Mouse (Mus musculus) midbrain, postnatal 0 days (tissue): Measurements from ENCODE around the gene Unc45a. TPM values are rescaled to one million over a fixed set of nuclear protein-coding genes. Genes with fewer than 3 reads are reported as not detected.
A peak's percentile ranks its signal among the peaks of the same experiment; 100 is the strongest.

Experiments used
- ATAC-seq: fragments of 200-750 bp; cut with Nextera tagmentation; 2 replicates; pipeline ENCODE4 v1.8.0; 2017; ENCODE audit warnings: moderate number of reproducible peaks, mild to moderate bottlenecking, moderate TSS enrichment, moderate library complexity; ENCODE audit not compliant: low FRiP score
- DNase-seq: peaks from one replicate; pipeline ENCODE4 v3.0.0-alpha.2; 2015; ENCODE audit warnings: low spot score
- H3K27ac ChIP-seq: fragments of 300-500 bp; sonication (generic); 2 replicates; pipeline ENCODE4 v1.5.1; 2014; ENCODE audit warnings: low read depth, mild to moderate bottlenecking, low read length, mixed read lengths
- H3K27me3 ChIP-seq: fragments of 300-500 bp; sonication (generic); 2 replicates; pipeline ENCODE4 v1.6.1; 2014; ENCODE audit warnings: low read length, control low read depth, mixed read lengths; ENCODE audit not compliant: insufficient read depth
- H3K36me3 ChIP-seq: fragments of 300-500 bp; sonication (generic); 2 replicates; pipeline ENCODE4 v1.6.1; 2014; ENCODE audit warnings: low read length, control low read depth, mixed read lengths; ENCODE audit not compliant: insufficient read depth
- H3K4me1 ChIP-seq: fragments of 300-500 bp; sonication (generic); 2 replicates; pipeline ENCODE4 v1.6.1; 2014; ENCODE audit warnings: mild to moderate bottlenecking, control low read depth, antibody characterized with exemption, low read length, mixed read lengths; ENCODE audit not compliant: insufficient read depth
- H3K4me2 ChIP-seq: fragments of 300-500 bp; sonication (generic); 2 replicates; pipeline ENCODE4 v1.6.1; 2014; ENCODE audit warnings: low read depth, mild to moderate bottlenecking, low read length, mixed read lengths; ENCODE audit not compliant: poor library complexity, severe bottlenecking
- H3K4me3 ChIP-seq: fragments of 300-500 bp; sonication (generic); 2 replicates; pipeline ENCODE4 v1.5.1; 2014; ENCODE audit warnings: low read depth, mild to moderate bottlenecking, low read length, moderate library complexity
- H3K9ac ChIP-seq: fragments of 300-500 bp; sonication (generic); replicated peaks from 2 replicates; pipeline ENCODE4 v1.6.1; 2014; ENCODE audit warnings: mild to moderate bottlenecking, low read length, moderate library complexity, mixed read lengths; ENCODE audit not compliant: poor library complexity, severe bottlenecking
- H3K9me3 ChIP-seq: fragments of 300-500 bp; sonication (generic); 2 replicates; pipeline ENCODE4 v1.6.1; 2016; ENCODE audit warnings: low read length, control low read depth
- CTCF ChIP-seq: IDR thresholded peaks from 2 replicates; pipeline ENCODE4 v1.5.1; 2016; ENCODE audit warnings: antibody characterized with exemption, mild to moderate bottlenecking
- WGBS: fragments of 180-500 bp; shearing (Covaris S2); extraction: QIAGEN DNeasy Blood & Tissue Kit; methylation state at CpG from one replicate; pipeline ENCODE4 v1.1.7; 2014; 5-methylcytosine and 5-hydroxymethylcytosine counted together
- polyA plus RNA-seq: library from polyadenylated mRNA; unstranded; fragments of >200 nt; fragmentation: Nextera tagmentation; extraction: Ambion mirVana; gene quantifications from 2 replicates; pipeline ENCODE4 v1.2.1, GENCODE M21; 2015
- total RNA-seq: library from RNA; depleted of rRNA; stranded (reverse); fragments of >200 nt; gene quantifications from 2 replicates; pipeline ENCODE4 v1.2.3, GENCODE M21; 2014

Unc45a gene
- total and polyA plus RNA-seq, 2 experiments from 2014 or later, result 51.0 to 55.9 TPM

DNA sequence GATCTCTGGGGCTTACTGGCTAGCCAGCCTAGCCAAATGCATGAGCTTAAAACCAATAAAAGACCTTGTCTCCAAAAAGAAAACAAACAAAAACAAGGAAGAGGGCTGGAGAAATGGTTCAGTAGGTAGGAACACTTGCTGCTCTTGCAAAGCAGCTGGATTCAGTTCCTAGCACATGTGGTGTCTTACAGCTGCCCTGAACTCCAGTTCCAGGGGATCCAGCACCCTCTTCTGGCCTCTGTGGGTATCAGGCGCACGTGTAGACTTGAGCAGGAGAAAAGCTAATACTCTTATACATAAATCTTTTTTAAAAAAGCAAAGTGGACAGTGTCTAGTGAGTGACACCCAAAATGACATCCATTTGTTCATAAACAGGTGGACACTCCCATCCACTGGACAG lies 39.3 kb downstream of the Unc45a start:
- no peak overlapping the region for H3K27ac ChIP-seq

DNA sequence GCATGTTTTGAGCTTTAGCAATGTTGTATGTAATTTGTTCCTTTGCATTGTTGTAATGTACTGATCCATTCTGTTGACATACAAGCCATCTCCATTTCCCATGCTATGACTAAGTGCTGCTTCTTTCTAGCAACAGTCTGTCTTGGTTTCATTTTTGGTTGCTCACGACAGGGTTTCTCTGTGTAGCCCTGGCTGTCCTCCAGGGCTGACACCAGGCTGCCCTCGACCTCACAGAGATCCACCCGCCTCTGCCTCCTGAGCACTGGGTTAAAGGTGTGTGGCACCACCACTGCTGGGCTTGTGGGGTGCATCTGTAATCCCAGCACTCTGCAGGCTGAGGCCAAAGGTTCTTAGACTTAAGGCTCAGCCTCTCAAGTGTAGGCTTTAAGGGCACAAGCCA lies 41.2 kb downstream of the Unc45a start:
- H3K4me1 ChIP-seq, result no peaks in the 10 kb centered on the region
- WGBS, result 94% methylated on average over 3 of the region's 3 CpGs
- no peak overlapping the region for H3K4me2 ChIP-seq
- H3K27ac ChIP-seq, result no peak overlapping the region
- no peak for ATAC-seq
- no peaks in the 10 kb centered on the region for H3K27me3 ChIP-seq
- no peak for DNase-seq
- H3K9me3 ChIP-seq, result no peaks in the 10 kb centered on the region
- no peak overlapping the region for H3K4me3 ChIP-seq
- no peak overlapping the region for H3K9ac ChIP-seq
- no peak for TF ChIP-seq CTCF
- H3K36me3 ChIP-seq, result no peaks in the 10 kb centered on the region

More for the DNA sequence above, 39.3 kb downstream of the Unc45a start:
- DNase-seq (no peak), ATAC-seq (no peak)
- no peaks in the 10 kb centered on the region for H3K4me1 ChIP-seq
- H3K9me3 ChIP-seq, result no peaks in the 10 kb centered on the region
- no peak overlapping the region for H3K9ac ChIP-seq
- H3K4me3 ChIP-seq, result no peak overlapping the region
- 87% methylated on average over 2 of the region's 2 CpGs for WGBS
- no peaks in the 10 kb centered on the region for H3K36me3 ChIP-seq
- TF ChIP-seq CTCF, result 0 out of 2 replicates have a peak, but pooled peaks have one; percentile 14
- H3K27me3 ChIP-seq, result no peaks in the 10 kb centered on the region
- no peak overlapping the region for H3K4me2 ChIP-seq

DNA sequence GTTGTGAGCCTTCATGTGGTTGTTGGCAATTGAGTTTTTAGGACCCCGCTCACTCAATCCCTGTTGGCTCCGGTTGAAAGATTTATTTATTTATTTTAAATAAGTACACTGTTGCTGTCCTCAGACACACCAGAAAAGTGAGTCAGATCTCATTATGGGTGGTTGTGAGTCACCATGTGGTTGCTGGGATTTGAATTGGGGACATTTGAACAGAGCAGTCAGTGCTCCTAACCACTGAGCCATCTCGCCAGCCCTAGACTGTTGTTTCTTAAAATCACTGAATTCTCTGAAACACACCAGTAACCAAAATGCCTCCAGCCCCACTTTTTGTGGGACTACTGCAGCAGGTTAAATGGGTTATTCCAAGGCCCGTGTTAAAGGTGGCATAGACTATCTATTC lies 42.1 kb downstream of the Unc45a start:
- DNase-seq (no peak), ATAC-seq (no peak)
- WGBS, result 96% methylated on average over 4 of the region's 4 CpGs
- H3K9ac ChIP-seq, result no peak overlapping the region
- H3K27ac ChIP-seq, result no peak overlapping the region
- H3K4me2 ChIP-seq, result no peak overlapping the region
- no peaks in the 10 kb centered on the region for H3K4me1 ChIP-seq
- no peaks in the 10 kb centered on the region for H3K27me3 ChIP-seq
- no peaks in the 10 kb centered on the region for H3K36me3 ChIP-seq
- no peak for TF ChIP-seq CTCF
- H3K9me3 ChIP-seq, result no peaks in the 10 kb centered on the region
- no peak overlapping the region for H3K4me3 ChIP-seq

DNA sequence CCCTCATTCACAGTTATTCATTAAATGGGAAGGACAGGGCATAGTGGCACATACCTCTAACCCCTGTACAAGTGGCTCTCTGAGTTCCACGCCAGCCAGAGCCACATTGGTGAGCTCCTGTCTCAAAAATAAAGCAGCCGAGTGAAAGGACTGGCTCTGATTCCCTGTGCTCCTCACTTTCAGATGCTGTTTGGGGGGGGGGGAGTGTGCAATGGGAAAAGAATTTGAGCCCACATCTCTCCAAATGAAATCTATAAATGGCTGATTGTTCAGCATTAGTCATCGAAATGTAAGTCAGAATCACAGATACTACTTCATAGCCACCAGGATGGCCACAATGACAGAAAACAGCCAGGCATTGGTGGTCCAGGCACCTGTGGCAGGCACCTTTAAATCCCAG lies 43.8 kb downstream of the Unc45a start:
- Histone ChIP-seq H3K9me3 (no peaks in the 10 kb centered on the region), H3K36me3 (no peaks in the 10 kb centered on the region), H3K4me1 (no peaks in the 10 kb centered on the region), H3K4me3 (no peak overlapping the region), H3K4me2 (no peak overlapping the region), H3K27ac (no peak overlapping the region), H3K27me3 (no peaks in the 10 kb centered on the region), H3K9ac (no peak overlapping the region)
- DNase-seq, result no peak
- ATAC-seq, result no peak
- no peak for TF ChIP-seq CTCF
- 81% methylated on average over 3 of the region's 3 CpGs for WGBS

DNA sequence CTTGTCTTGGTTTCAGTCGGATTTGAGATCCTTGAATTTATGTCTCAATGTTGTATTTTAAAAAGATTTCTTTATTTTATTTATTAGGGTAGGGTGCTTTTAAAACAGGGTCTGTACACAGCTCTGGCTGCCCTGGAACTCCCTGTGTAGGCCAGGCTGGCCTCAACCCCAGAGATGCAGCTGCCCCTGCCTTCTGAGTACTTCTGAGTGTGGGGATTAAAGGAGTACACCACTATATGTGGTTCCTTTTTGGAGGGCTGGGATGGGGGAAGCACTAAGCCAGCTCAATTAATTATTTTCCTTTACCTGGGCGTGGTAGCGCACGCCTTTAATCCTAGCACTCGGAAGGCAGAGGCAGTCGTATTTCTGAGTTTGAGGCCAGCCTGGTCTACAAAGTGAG lies 44.3 kb downstream of the Unc45a start:
- no peaks in the 10 kb centered on the region for H3K27me3 ChIP-seq
- H3K9ac ChIP-seq, result no peak overlapping the region
- ATAC-seq (no peak), DNase-seq (no peak)
- 92% methylated on average over 6 of the region's 6 CpGs for whole genome bisulfite sequencing
- no peak overlapping the region for H3K27ac ChIP-seq
- no peak overlapping the region for H3K4me2 ChIP-seq
- no peak for TF ChIP-seq CTCF
- no peaks in the 10 kb centered on the region for H3K36me3 ChIP-seq
- H3K9me3 ChIP-seq, result no peaks in the 10 kb centered on the region
- no peaks in the 10 kb centered on the region for H3K4me1 ChIP-seq
- H3K4me3 ChIP-seq, result no peak overlapping the region

DNA sequence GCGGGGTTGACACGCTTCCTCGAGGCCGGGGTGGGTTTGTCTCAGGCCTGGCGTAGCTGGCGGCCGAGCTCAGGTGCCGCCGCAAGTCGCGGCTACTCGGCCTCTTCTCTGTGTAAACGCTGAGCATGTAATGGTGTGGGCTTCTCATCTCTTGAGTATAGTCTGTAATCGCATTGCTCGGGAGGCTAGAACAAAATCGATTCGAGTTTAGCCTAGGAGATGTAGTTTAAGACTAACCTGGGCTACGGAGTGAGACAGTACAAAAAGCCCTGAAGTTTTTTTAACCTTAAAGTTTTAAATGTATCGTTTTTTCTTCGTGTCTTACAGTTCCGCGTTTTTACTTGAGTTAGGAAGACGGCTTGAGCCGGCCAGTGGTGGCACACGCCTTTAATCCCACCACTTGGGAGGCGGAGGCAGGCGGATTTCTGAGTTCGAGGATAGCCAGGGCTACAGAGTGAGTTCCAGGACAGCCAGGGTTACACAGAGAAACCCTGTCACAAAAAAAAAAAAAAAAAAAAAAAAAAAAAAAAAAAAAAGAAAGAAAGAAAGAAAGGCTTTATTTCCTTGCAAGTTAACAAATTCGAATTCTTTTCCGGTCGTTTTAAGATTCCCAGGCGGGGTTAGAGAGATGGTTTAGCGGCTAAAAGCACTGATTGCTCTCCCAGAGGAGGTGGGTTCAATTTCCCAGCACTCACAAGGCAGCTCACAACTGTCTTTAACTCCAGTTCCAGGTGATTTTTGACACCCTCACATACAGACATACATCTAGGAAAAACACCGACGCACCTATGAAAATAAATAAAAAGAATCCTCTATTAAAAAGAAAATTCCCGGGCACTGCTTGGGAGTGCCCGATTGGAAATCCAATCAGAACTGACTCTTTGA lies 45.8 kb downstream of the Unc45a start:
- ATAC-seq (no peak; the same call in 1 of the 2 replicates), DNase-seq (peak; percentile 10)
- H3K4me2 ChIP-seq, result peak overlapping the region; percentile 98
- H3K27me3 ChIP-seq, result no peaks in the 10 kb centered on the region
- WGBS, result 9% methylated on average over 37 of the region's 37 CpGs
- H3K9me3 ChIP-seq, result no peaks in the 10 kb centered on the region
- H3K36me3 ChIP-seq, result peaks cover 5% of the 10 kb centered on the region
- H3K4me1 ChIP-seq, result no peaks in the 10 kb centered on the region
- no peak for TF ChIP-seq CTCF
- peak overlapping the region; percentile 68 for H3K4me3 ChIP-seq
- H3K27ac ChIP-seq, result no peak overlapping the region
- H3K9ac ChIP-seq, result peak overlapping the region; percentile 50; the same call in 1 of the 2 replicates
